Mouse (Mus musculus): ENCODE results near the gene Heg1. TPM values are rescaled to one million over a fixed set of nuclear protein-coding genes. Genes with fewer than 3 reads are reported as not detected.
A peak's percentile ranks its signal among the peaks of the same experiment; 100 is the strongest.

Heg1 gene
- total and polyA plus RNA-seq, 3 experiments = 40.8 to 77.1 (median 67.2) TPM

GRCm38 (mm10) chr16:33680816-33681215 is 3.4 kb upstream of the Heg1 start:
- in situ Hi-C loops (cut with MboI; ENCODE audit: low pct_ligation_motif_present, low pct_unique_long_range_greater_than_20kb, low sequenced_read_pairs) = loop anchor here (5.0 kb wide), 1 partner anchor 56 kb away; no protein-coding TSS in a partner anchor
- H3K9me3 ChIP-seq (replicated peaks; ENCODE audit: low read length) = peaks cover 6% of the 10 kb centered on the region
- no peaks in the 10 kb centered on the region for H3K36me3 ChIP-seq (replicated peaks in 1 of 2; ENCODE audit: control insufficient read depth in 1 of 2, insufficient read depth in 1 of 2, low read length in 1 of 2)
- TF ChIP-seq ZNF384 (IDR thresholded peaks at IDR 0.05; ENCODE audit: low read depth, low read length) (no peak), SMC3 (IDR thresholded peaks at IDR 0.05; ENCODE audit: low read depth, low read length) (no peak), ZKSCAN1 (IDR thresholded peaks at IDR 0.05; ENCODE audit: borderline replicate concordance, low read depth, low read length) (no peak), BHLHE40 (IDR thresholded peaks at IDR 0.05; ENCODE audit: low read depth, low read length) (no peak), MEF2A (IDR thresholded peaks at IDR 0.05; ENCODE audit: borderline replicate concordance, low read depth, low read length) (no peak), ZMIZ1 (IDR thresholded peaks at IDR 0.05; ENCODE audit: low read depth, low read length) (no peak), NELFE (IDR thresholded peaks at IDR 0.05; ENCODE audit: low read depth, low read length) (no peak), RAD21 (IDR thresholded peaks at IDR 0.05; ENCODE audit: low read depth, low read length) (no peak), UBTF (IDR thresholded peaks at IDR 0.05; ENCODE audit: low read depth, low read length) (no peak), SIN3A (IDR thresholded peaks at IDR 0.05; ENCODE audit: low read length) (no peak), NRF1 (IDR thresholded peaks at IDR 0.05; ENCODE audit: low read depth, low read length) (no peak), MXI1 (IDR thresholded peaks at IDR 0.05; ENCODE audit: low read depth, low read length) (no peak), ELF1 (IDR thresholded peaks at IDR 0.05; ENCODE audit: low read depth, low read length) (no peak), ETS1 (conservative IDR thresholded peaks at IDR 0.05; ENCODE audit: low read depth, low read length) (no peak), TBP (conservative IDR thresholded peaks at IDR 0.05; ENCODE audit: low read depth, low read length) (no peak), USF2 (conservative IDR thresholded peaks at IDR 0.05; ENCODE audit: low read depth, low read length) (no peak), CHD2 (IDR thresholded peaks at IDR 0.05; ENCODE audit: low read length) (no peak), RCOR1 (conservative IDR thresholded peaks at IDR 0.05; ENCODE audit: low read depth, low read length) (no peak)
- no peak for DNase-seq (ENCODE audit: extremely low read depth)
- no peak overlapping the region for H3K4me2 ChIP-seq (ENCODE audit: insufficient read depth, low read depth, poor library complexity, severe bottlenecking)
- no peak overlapping the region for H3K4me3 ChIP-seq (replicated peaks in 1 of 3; ENCODE audit: low read depth in 2 of 3, low read length in 2 of 3, poor library complexity in 1 of 3)
- no peaks in the 10 kb centered on the region for H3K27me3 ChIP-seq (replicated peaks)
- dilution Hi-C loops (cut with MboI; ENCODE audit: extremely low pct_ligation_motif_present, extremely low pct_unique_long_range_greater_than_20kb, low sequenced_read_pairs) = no loop called here
- peaks cover 27 to 54% of the 10 kb centered on the region in 2 experiments for H3K4me1 ChIP-seq (ENCODE audit: control insufficient read depth in 1 of 2, insufficient read depth in 2 of 2)
- no peak overlapping the region for H3K27ac ChIP-seq (ENCODE audit: insufficient read depth, low read depth)
- peaks cover 14% of the 10 kb centered on the region for H3K79me2 ChIP-seq (replicated peaks; ENCODE audit: control insufficient read depth, extremely low read depth, insufficient read depth, poor library complexity, severe bottlenecking)
- no peak overlapping the region for H3K9ac ChIP-seq (ENCODE audit: insufficient read depth, low read depth)

- dilution Hi-C loops (cut with MboI; ENCODE audit: extremely low pct_ligation_motif_present, extremely low pct_unique_long_range_greater_than_20kb, low sequenced_read_pairs) = no loop called here
- H3K27me3 ChIP-seq (replicated peaks) = no peaks in the 10 kb centered on the region
- in situ Hi-C loops (cut with MboI; ENCODE audit: low pct_ligation_motif_present, low pct_unique_long_range_greater_than_20kb, low sequenced_read_pairs) = loop anchor here (5.0 kb wide), 1 partner anchor 56 kb away; no protein-coding TSS in a partner anchor
- H3K27ac ChIP-seq (ENCODE audit: insufficient read depth, low read depth) = no peak overlapping the region
- TF ChIP-seq TCF12 (IDR thresholded peaks at IDR 0.05; ENCODE audit: low read depth, low read length) (no peak), KAT2A (IDR thresholded peaks at IDR 0.05; ENCODE audit: insufficient replicate concordance, low read length) (0 out of 2 replicates have a peak, but pooled peaks have one; percentile 19)
- peaks cover 0 to 5% of the 10 kb centered on the region in 2 experiments for H3K36me3 ChIP-seq (replicated peaks in 1 of 2; ENCODE audit: control insufficient read depth in 1 of 2, insufficient read depth in 1 of 2, low read length in 1 of 2)
- DNase-seq (ENCODE audit: extremely low read depth) = no peak
- peaks cover 23% of the 10 kb centered on the region for H3K79me2 ChIP-seq (replicated peaks; ENCODE audit: control insufficient read depth, extremely low read depth, insufficient read depth, poor library complexity, severe bottlenecking)
- peaks cover 6% of the 10 kb centered on the region for H3K9me3 ChIP-seq (replicated peaks; ENCODE audit: low read length)
- H3K4me1 ChIP-seq (ENCODE audit: control insufficient read depth in 1 of 2, insufficient read depth in 2 of 2) = peaks cover 27 to 53% of the 10 kb centered on the region in 2 experiments
- H3K4me3 ChIP-seq (replicated peaks in 1 of 3; ENCODE audit: low read depth in 2 of 3, low read length in 2 of 3, poor library complexity in 1 of 3) = no peak overlapping the region
- H3K4me2 ChIP-seq (ENCODE audit: insufficient read depth, low read depth, poor library complexity, severe bottlenecking) = no peak overlapping the region
- H3K9ac ChIP-seq (ENCODE audit: insufficient read depth, low read depth) = no peak overlapping the region
Measured at GRCm38 (mm10) chr16:33681661-33682060, 2.5 kb upstream of the Heg1 start.

Measured in CH12.LX (cell line).